Mouse (Mus musculus) c-Kit-positive CD71-positive TER-119-positive erythroid progenitor cells, embryonic 14.5 days (primary cell): Measurements from ENCODE around the gene 4930407I10Rik.

Experiments used
- DNase-seq: peaks from one replicate; pipeline ENCODE4 v3.0.0-alpha.2; 2013; ENCODE audit warnings: low spot score

The 4930407I10Rik gene

GRCm38 (mm10) chr15:82058719-82059201 is at the start of gene 4930407I10Rik:
Gene 4930407I10Rik (plus strand): TSS chr15:82059151.
- no peak for DNase-seq

GRCm38 (mm10) chr15:82011947-82012346 is 47.0 kb upstream of the 4930407I10Rik start:
- no peak for DNase-seq

GRCm38 (mm10) chr15:82014745-82015391 is 44.1 kb upstream of the 4930407I10Rik start:
- DNase-seq: no peak

GRCm38 (mm10) chr15:82015392-82016100 is 43.4 kb upstream of the 4930407I10Rik start:
- DNase-seq: peak; percentile 37

DNA sequence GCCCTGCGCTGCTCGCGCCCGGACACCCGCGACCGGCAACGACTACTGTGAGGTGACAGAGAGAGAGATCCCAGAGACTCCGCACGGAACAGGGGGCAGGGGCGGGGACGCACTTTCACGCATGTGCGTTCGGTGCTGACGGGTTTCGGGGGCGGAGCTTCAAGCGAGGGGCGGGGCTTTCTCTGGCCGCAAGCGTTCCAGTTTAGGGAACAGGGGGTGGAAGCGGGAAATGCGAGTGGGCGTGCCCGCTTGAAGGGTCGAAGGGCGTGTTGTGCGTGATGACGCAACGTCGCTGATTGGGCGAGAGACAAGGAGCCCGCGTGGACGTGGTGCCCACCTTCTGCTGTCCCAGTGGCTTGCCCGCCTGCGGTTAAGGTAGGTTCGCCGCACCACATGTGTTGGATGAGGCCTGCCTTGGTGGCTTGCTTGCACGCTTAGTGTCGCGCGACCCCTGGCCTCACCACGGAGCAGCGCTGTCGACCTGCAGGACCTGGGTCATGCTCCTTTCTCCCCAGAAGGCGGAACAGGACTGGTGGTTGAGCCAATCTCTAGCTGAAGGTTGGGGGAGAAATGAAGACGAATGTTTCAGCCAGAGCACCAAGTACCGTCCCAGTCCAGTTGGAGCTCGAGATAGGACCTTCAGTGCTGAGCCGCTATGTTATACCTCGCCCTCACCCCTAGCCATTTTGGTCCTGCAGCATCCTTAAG is 42.7 kb upstream of the 4930407I10Rik start:
- peak; percentile 99 for DNase-seq

DNA sequence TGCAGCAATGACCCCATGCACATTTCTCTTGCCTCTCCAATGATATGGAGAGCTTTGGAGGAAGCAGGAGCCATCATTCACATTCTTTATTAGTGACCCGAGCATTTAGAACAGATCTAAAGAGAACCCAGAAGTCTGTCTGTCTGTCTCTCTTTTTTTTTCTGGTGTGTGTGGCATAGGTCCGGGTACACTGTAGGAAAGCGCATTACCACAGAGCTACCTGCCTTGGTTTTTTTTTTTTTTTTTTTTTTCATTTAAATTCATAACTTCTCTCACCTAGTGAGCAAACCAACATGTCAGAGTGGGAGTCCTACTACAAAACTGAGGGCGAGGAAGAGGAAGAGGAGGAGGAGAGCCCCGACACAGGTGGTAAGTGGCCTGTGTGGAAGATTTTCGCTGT is 42.1 kb upstream of the 4930407I10Rik start:
- no peak for DNase-seq

GRCm38 (mm10) chr15:82017461-82017860 is 41.5 kb upstream of the 4930407I10Rik start:
- no peak for DNase-seq

GRCm38 (mm10) chr15:82019288-82019687 is 39.7 kb upstream of the 4930407I10Rik start:
- no peak for DNase-seq

DNA sequence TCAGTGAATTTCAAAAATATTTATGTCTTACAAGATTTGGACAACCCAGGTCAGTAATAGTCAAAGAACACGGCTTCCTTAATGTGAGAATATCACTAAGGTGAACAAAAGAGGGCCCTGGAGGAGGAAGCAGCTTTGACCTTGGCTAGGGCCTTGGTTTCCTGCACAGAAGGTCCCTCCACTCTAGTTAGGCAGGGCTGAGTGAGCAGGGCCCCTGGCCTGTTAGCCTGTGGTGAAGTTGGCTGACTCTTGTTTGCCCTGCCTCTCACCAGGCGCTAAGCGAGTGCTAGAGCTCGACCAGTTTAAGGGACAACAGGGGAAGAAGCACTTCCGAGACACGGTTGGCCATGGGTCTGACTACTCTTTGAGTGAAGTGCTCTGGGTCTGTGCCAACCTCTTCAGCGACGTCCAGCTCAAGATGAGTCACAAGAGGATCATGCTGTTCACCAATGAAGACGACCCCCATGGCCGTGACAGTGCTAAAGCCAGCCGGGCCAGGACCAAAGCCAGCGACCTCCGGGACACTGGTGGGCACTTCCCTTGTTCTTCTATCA is 36.3 kb upstream of the 4930407I10Rik start:
- DNase-seq: no peak

GRCm38 (mm10) chr15:82023965-82024635 is 34.9 kb upstream of the 4930407I10Rik start:
- DNase-seq: no peak

DNA sequence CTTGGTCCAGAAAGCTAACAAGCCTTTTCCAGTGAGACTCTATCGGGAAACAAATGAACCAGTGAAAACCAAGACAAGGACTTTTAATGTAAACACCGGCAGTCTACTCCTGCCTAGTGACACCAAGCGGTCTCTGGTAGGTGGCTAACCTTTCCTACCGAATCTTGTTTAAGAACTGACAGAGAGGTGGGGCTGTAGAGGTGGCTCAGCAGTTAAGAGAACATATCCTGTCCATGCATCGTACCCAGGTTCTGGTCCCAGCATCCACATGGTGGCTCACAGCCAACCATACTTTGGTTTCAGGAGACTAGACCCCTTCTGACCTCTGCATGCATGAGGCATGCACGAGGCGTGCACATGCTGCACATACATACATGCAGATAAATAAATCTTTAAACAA is 31.7 kb upstream of the 4930407I10Rik start:
- DNase-seq: no peak

DNA sequence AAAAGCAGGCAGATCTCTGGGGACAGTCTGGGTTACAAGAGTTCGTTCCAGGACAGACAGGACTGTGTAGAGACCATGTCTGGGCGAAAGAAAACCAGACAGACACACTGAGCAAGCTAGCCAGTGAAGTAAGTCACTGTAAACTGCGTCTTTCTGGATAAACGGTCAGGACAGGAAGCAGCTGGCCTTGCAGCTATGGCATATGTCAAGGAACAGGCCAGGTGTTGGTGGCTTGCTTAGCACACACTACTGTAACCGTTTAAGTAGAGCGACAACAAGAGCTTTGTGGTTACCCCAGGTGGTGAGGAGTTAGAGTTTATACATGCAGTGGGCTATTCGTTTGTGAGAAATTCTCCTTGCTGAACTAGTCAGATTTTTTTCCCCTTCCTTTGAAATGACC is 31.2 kb upstream of the 4930407I10Rik start:
- DNase-seq: no peak

GRCm38 (mm10) chr15:82032386-82032785 is 26.6 kb upstream of the 4930407I10Rik start:
- DNase-seq: no peak

- no peak for DNase-seq
Observed at GRCm38 (mm10) chr15:82033762-82034161, 25.2 kb upstream of the 4930407I10Rik start, which contains the start of gene Desi1. Gene Desi1 (minus strand): TSS chr15:82033862.

DNA sequence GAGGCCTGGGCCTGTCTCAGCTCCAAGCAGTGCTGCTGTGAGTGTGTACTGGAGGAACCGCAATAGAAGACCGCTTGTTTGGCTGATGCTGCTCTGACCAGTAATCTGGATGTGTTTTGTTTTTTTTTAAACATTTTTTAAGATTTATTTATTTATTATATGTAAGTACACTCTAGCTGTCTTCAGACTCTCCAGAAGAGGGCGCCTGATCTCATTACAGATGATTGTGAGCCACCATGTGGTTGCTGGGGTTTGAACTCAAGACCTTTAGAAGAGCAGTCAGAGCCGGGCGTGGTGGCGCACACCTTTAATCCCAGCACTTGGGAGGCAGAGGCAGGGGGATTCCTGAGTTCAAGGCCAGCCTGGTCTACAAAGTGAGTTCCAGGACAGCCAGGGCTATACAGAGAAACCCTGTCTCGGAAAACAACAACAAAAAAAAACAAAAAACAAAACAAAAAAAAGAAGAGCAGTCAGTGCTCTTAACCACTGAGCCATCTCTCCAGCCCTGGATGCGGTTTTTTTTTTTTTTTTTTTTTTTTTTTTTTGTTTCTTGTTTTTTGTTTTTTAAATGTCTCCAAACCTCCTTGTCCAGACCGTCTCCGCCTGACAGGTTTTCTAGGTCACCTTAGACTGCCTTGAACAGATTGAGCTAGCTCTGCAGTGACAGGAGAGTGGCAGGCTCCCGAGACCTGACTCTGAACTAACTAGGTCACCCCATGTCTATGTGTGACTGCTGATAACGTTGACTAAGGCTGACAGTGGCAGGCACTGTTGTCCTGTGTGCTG is 22.9 kb upstream of the 4930407I10Rik start:
- no peak for DNase-seq

- peak; percentile 56 for DNase-seq
Observed at GRCm38 (mm10) chr15:82040650-82041049, 18.3 kb upstream of the 4930407I10Rik start.

DNA sequence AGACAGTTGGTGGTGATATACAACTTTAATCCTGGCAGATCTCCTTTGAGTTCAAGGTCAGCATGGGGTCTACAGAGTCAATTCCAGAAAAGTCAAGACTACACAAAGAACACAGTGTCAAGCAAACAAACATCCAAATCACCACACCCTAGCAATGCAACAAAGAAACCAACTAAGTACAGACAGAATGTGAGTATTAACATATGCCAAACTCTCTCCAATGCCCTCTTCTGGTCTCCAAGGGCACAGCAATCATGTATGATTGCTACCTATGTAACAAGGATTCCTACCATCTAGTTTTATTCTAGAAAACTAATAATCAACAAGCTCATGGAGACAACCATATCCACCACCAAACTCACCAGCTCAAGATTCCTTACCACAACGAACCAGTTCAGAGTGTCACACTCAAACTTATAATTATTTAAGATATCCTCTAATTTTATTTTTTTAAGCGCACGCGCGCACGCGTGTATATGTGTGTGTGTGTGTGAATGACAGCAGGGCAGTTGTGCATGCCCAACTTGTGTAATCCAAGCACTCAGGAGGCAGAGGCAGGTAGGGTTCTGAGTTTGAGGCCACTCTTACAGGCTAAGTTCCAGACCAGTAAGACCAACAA is 14.7 kb upstream of the 4930407I10Rik start:
- DNase-seq: no peak

DNA sequence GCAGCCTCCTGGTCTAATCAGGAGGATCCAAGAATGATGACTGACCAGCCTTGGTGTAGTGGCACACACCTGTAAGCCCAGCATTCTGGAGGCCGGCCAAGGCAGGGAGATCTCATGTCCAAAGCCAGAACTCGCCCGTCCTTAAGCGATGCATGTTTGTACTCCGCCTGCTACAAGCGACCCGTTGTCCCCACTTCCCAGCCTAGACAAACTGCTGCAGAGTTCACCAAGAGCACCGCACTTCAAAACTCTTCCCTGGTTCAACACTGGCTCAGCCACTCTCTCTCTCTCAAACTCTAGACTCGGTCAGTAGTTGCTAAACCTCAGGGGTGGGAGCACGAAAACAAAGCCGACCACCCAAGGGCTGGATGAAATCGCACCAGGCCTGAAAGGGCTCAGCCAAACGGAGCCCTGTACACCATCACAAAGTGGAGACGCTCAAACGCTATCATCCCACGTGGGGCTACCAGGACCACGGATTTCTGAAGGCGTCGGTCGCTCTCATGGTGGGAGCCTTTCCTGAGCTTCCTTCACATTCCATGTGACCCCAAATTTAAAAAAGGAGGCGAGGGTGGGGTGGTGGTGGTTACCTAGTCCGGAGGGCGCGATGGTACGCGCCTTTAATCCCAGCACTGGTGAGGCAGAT is 12.6 kb upstream of the 4930407I10Rik start:
- DNase-seq: no peak

DNA sequence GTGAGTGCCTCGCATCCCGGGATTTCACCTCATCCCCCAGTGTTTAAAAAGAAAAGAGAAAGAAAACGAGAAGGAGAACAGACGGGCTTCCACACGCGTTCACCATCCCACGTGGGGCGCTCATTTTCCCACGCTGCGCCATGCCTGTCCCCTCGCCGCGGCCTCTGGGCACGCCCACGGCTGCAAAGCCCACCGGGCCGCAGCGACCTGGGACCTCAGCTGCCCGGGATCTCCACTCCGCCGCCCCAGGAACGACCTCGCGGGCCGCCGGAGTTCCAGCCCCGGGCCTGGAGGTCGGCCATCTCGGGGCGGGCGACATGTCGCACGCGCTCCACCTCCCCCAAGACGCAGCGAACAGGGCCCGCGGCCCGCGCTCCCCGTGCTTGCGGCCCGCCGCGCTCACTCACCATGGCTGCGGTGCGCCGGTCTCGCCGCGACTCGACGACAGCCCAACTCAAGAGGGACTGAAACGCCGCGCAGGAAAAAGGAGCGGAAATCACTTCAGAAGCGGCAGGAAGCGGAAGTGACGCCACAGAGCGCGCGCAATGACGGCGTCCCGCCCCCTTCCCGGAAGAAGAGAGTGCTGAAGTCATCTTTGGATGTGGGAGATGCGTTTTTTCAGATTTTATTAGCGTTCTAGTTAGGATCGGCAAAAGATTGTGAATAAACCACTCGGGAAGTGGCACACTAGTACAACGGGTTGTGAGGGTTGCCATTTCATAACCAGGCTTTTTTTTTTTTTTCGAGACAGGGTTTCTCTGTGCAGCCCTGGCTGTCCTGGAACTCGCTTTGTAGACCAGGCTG is 11.7 kb upstream of the 4930407I10Rik start, which contains the start of gene Snu13:
Gene Snu13, minus strand, starts transcription at position 519 of the 804 bp plus-strand sequence.
- peak; percentile 79 for DNase-seq
